Mouse (Mus musculus): ENCODE measurements around the gene Enc1. TPM values are rescaled to one million over a fixed set of nuclear protein-coding genes. Genes with fewer than 3 reads are reported as not detected.

Gene Enc1
- total and polyA plus RNA-seq, 3 experiments = 3.7 to 7.0 (median 6.4) TPM

DNA sequence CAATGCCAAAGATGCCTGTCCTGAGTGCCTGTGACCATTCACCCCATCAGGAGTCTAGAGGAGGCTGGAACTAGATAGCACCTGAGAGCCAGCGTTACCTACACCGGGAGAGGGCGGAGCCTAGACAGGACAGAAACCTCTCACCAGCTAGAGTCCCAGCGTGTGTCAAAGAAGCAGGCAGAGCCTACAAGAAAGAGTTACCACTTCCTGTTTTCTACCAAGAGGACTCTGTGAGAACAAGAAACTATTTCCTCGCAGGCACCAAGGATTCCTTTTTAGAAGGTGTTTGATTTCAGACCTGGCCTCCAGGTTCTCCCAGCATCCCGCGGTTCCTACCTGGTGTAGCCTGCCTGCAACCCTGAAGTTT is 32.8 kb upstream of the Enc1 start:
- TF ChIP-seq ELF1 (IDR thresholded peaks at IDR 0.05; ENCODE audit: low read depth, low read length) (peak; percentile 58), TCF12 (IDR thresholded peaks at IDR 0.05; ENCODE audit: low read depth, low read length) (no peak), JUND (conservative IDR thresholded peaks at IDR 0.05; ENCODE audit: low read depth, low read length) (no peak), IRF4 (IDR thresholded peaks at IDR 0.05; ENCODE audit: low read depth, low read length) (0 out of 2 replicates have a peak, but pooled peaks have one; percentile 23), ETS1 (conservative IDR thresholded peaks at IDR 0.05; ENCODE audit: low read depth, low read length) (no peak)
- in situ Hi-C loops (cut with MboI; ENCODE audit: low pct_ligation_motif_present, low pct_unique_long_range_greater_than_20kb, low sequenced_read_pairs) = no loop called here
- Histone ChIP-seq H3K4me2 (ENCODE audit: insufficient read depth, low read depth, poor library complexity, severe bottlenecking) (no peak overlapping the region), H3K36me3 (replicated peaks in 1 of 2; ENCODE audit: control insufficient read depth in 1 of 2, insufficient read depth in 1 of 2, low read length in 1 of 2) (no peaks in the 10 kb centered on the region), H3K27me3 (replicated peaks) (no peaks in the 10 kb centered on the region), H3K9ac (ENCODE audit: insufficient read depth, low read depth) (no peak overlapping the region), H3K79me2 (replicated peaks; ENCODE audit: control insufficient read depth, extremely low read depth, insufficient read depth, poor library complexity, severe bottlenecking) (no peaks in the 10 kb centered on the region), H3K27ac (ENCODE audit: insufficient read depth, low read depth) (no peak overlapping the region), H3K4me1 (ENCODE audit: control insufficient read depth in 1 of 2, insufficient read depth in 2 of 2) (peaks cover 0 to 38% of the 10 kb centered on the region in 2 experiments; a peak in 2 of 4 replicates), H3K4me3 (replicated peaks in 1 of 3; ENCODE audit: low read depth in 2 of 3, low read length in 2 of 3, poor library complexity in 1 of 3) (no peak overlapping the region), H3K9me3 (replicated peaks; ENCODE audit: low read length) (peaks cover 2% of the 10 kb centered on the region)
- peak; percentile 50 for DNase-seq (ENCODE audit: extremely low read depth)
- dilution Hi-C loops (cut with MboI; ENCODE audit: extremely low pct_ligation_motif_present, extremely low pct_unique_long_range_greater_than_20kb, low sequenced_read_pairs) = no loop called here

GRCm38 (mm10) chr13:97208500-97209010 is 32.4 kb upstream of the Enc1 start:
- in situ Hi-C loops (cut with MboI; ENCODE audit: low pct_ligation_motif_present, low pct_unique_long_range_greater_than_20kb, low sequenced_read_pairs) = no loop called here
- no peak overlapping the region for H3K27ac ChIP-seq (ENCODE audit: insufficient read depth, low read depth)
- no peak for TF ChIP-seq USF1 (IDR thresholded peaks at IDR 0.05; ENCODE audit: low read depth, low read length)
- TF ChIP-seq JUND (conservative IDR thresholded peaks at IDR 0.05; ENCODE audit: low read depth, low read length) = no peak
- no peak for TF ChIP-seq ZNF384 (IDR thresholded peaks at IDR 0.05; ENCODE audit: low read depth, low read length)
- no peak for TF ChIP-seq POLR2A (IDR thresholded peaks at IDR 0.05; ENCODE audit: low read depth, low read length)
- TF ChIP-seq POLR2AphosphoS2 (IDR thresholded peaks at IDR 0.05; ENCODE audit: low read depth, low read length) = no peak
- no peak for TF ChIP-seq E2F4 (IDR thresholded peaks at IDR 0.05; ENCODE audit: insufficient replicate concordance, low read depth, low read length)
- TF ChIP-seq GABPA (IDR thresholded peaks at IDR 0.05; ENCODE audit: insufficient replicate concordance, low read depth, low read length) = no peak
- TF ChIP-seq ELF1 (IDR thresholded peaks at IDR 0.05; ENCODE audit: low read depth, low read length) = no peak
- TF ChIP-seq NELFE (IDR thresholded peaks at IDR 0.05; ENCODE audit: low read depth, low read length) = no peak
- TF ChIP-seq RCOR1 (conservative IDR thresholded peaks at IDR 0.05; ENCODE audit: low read depth, low read length) = no peak
- no peak for TF ChIP-seq EP300 (IDR thresholded peaks at IDR 0.05; ENCODE audit: low read length)
- no peak for TF ChIP-seq MAZ (IDR thresholded peaks at IDR 0.05; ENCODE audit: low read depth, low read length)
- no peak for TF ChIP-seq MAFK (IDR thresholded peaks at IDR 0.05; ENCODE audit: insufficient replicate concordance, low read length)
- no peak for TF ChIP-seq IRF4 (IDR thresholded peaks at IDR 0.05; ENCODE audit: low read depth, low read length)
- no peak for TF ChIP-seq MXI1 (IDR thresholded peaks at IDR 0.05; ENCODE audit: low read depth, low read length)
- TF ChIP-seq JUN (IDR thresholded peaks at IDR 0.05; ENCODE audit: insufficient read depth, low read depth, low read length) = no peak
- H3K4me2 ChIP-seq (ENCODE audit: insufficient read depth, low read depth, poor library complexity, severe bottlenecking) = no peak overlapping the region
- H3K79me2 ChIP-seq (replicated peaks; ENCODE audit: control insufficient read depth, extremely low read depth, insufficient read depth, poor library complexity, severe bottlenecking) = no peaks in the 10 kb centered on the region
- dilution Hi-C loops (cut with MboI; ENCODE audit: extremely low pct_ligation_motif_present, extremely low pct_unique_long_range_greater_than_20kb, low sequenced_read_pairs) = no loop called here
- DNase-seq (ENCODE audit: extremely low read depth) = no peak
- no peak overlapping the region for H3K4me3 ChIP-seq (replicated peaks in 1 of 3; ENCODE audit: low read depth in 2 of 3, low read length in 2 of 3, poor library complexity in 1 of 3)
- H3K9ac ChIP-seq (ENCODE audit: insufficient read depth, low read depth) = no peak overlapping the region
- peaks cover 2% of the 10 kb centered on the region for H3K9me3 ChIP-seq (replicated peaks; ENCODE audit: low read length)
- peaks cover 0 to 34% of the 10 kb centered on the region in 2 experiments; a peak in 2 of 4 replicates for H3K4me1 ChIP-seq (ENCODE audit: control insufficient read depth in 1 of 2, insufficient read depth in 2 of 2)
- no peaks in the 10 kb centered on the region for H3K27me3 ChIP-seq (replicated peaks)
- no peaks in the 10 kb centered on the region for H3K36me3 ChIP-seq (replicated peaks in 1 of 2; ENCODE audit: control insufficient read depth in 1 of 2, insufficient read depth in 1 of 2, low read length in 1 of 2)

Data from CH12.LX (cell line).